Mouse (Mus musculus) subcutaneous adipose tissue, adult 2 months (tissue): Measurements from ENCODE around the gene Gm2030. TPM values are rescaled to one million over a fixed set of nuclear protein-coding genes. Genes with fewer than 3 reads are reported as not detected.

ENCODE experiments used
- polyA plus RNA-seq: library from polyadenylated mRNA; depleted of rRNA; stranded (reverse); fragments of >200 nt; gene quantifications from 2 replicates; pipeline ENCODE4 v1.2.3, GENCODE M21; 2012; ENCODE audit warnings: low replicate concordance; rRNA removed

Gm2030 gene
- not detected in 2 replicates for polyA plus RNA-seq

GRCm38 (mm10) chrX:26309944-26310343 lies at the start of gene Gm2030:
TSS of gene Gm2030 (minus strand) at chrX:26310044.

Other genes with a start within 250 kb of the Gm2030 start
- gene Gm2012, start 78.7 kb downstream of the Gm2030 start, polyA plus RNA-seq = not detected in 2 replicates
- gene Slx, start 235.5 kb upstream of the Gm2030 start, polyA plus RNA-seq = not detected in 2 replicates